Mouse (Mus musculus) ES-E14 (cell line): ENCODE results near the gene Dlgap1. TPM values are rescaled to one million over a fixed set of nuclear protein-coding genes. Genes with fewer than 3 reads are reported as not detected.

ENCODE experiments used
- DNase-seq: peaks from one replicate; pipeline ENCODE4 v3.0.0-alpha.2; 2013; ENCODE audit warnings: low read depth, low spot score
- H3K27ac ChIP-seq: 2 replicates; pipeline ENCODE4 v1.5.1; 2012; ENCODE audit warnings: low read depth, mild to moderate bottlenecking, low read length, moderate library complexity, mixed read lengths; ENCODE audit not compliant: poor library complexity, insufficient read depth, severe bottlenecking
- H3K36me3 ChIP-seq: 2 replicates; pipeline ENCODE4 v1.6.1; 2012; ENCODE audit warnings: mild to moderate bottlenecking, low read length, moderate library complexity, mixed read lengths; ENCODE audit not compliant: control insufficient read depth, poor library complexity, insufficient read depth, severe bottlenecking
- H3K4me1 ChIP-seq, 2 experiments: fragments of 150-350 bp in 1 of 2; sonication (generic) in 1 of 2; 2 replicates each; pipeline ENCODE4 v1.6.1; 2012; ENCODE audit warnings: low read length in 2 of 2, mild to moderate bottlenecking in 1 of 2, mixed read lengths in 1 of 2; ENCODE audit not compliant: control insufficient read depth in 2 of 2, insufficient read depth in 2 of 2, poor library complexity in 1 of 2
- H3K4me3 ChIP-seq, 2 experiments: fragments of 150-350 bp in 1 of 2; sonication (generic) in 1 of 2; 2 replicates each; pipeline ENCODE4 v1.5.1; 2012; ENCODE audit warnings: low read length in 2 of 2, low read depth in 1 of 2, mild to moderate bottlenecking in 1 of 2, mixed read lengths in 1 of 2; ENCODE audit not compliant: insufficient read depth in 1 of 2, poor library complexity in 1 of 2, severe bottlenecking in 1 of 2
- H3K9ac ChIP-seq: 2 replicates; pipeline ENCODE4 v1.6.1; 2012; ENCODE audit warnings: low read depth, mild to moderate bottlenecking, low read length, mixed read lengths; ENCODE audit not compliant: poor library complexity, insufficient read depth, severe bottlenecking
- H3K9me3 ChIP-seq: fragments of 150-350 bp; sonication (generic); 2 replicates; pipeline ENCODE4 v1.6.1; 2012; ENCODE audit warnings: low read depth, mild to moderate bottlenecking, low read length; ENCODE audit not compliant: control insufficient read depth, insufficient read depth
- CHD2 ChIP-seq: IDR thresholded peaks from 2 replicates; pipeline ENCODE4 v1.6.1; 2014; ENCODE audit warnings: mild to moderate bottlenecking, low read depth, low read length, inconsistent platforms
- HCFC1 ChIP-seq: IDR thresholded peaks from 2 replicates; pipeline ENCODE4 v1.6.1; 2012; ENCODE audit warnings: low read length, inconsistent platforms, borderline replicate concordance; ENCODE audit not compliant: insufficient read depth
- MAFK ChIP-seq: IDR thresholded peaks from 2 replicates; pipeline ENCODE4 v1.6.1; 2014; ENCODE audit warnings: mild to moderate bottlenecking, low read depth, low read length, inconsistent platforms; ENCODE audit not compliant: insufficient read depth
- ZC3H11A ChIP-seq: IDR thresholded peaks from 2 replicates; pipeline ENCODE4 v1.6.1; 2012; ENCODE audit warnings: low read depth, mild to moderate bottlenecking, inconsistent platforms, low read length, borderline replicate concordance
- ZNF384 ChIP-seq: IDR thresholded peaks from 2 replicates; pipeline ENCODE4 v1.6.1; 2012; ENCODE audit warnings: low read depth, low read length, inconsistent platforms
- in situ Hi-C, 2 experiments: fragments of 600-800 bp; cut with MboI; formaldehyde crosslinking; loops; one replicate each; pipeline ENCODE4 v1.15.1; 2025; ENCODE audit warnings: low sequenced_read_pairs in 2 of 2, inconsistent platforms in 1 of 2; ENCODE audit not compliant: unreplicated experiment in 2 of 2
- total RNA-seq: library from RNA; depleted of rRNA; stranded (reverse); fragments of 300-350 nt; gene quantifications from 2 replicates; pipeline ENCODE4 v1.2.3, GENCODE M21; 2012

Dlgap1 gene
- total RNA-seq, 1 experiment = 0.94 TPM

- Histone ChIP-seq H3K36me3 (no peaks in the 10 kb centered on the region), H3K9ac (no peak overlapping the region), H3K4me1 (peaks cover 0 to 3% of the 10 kb centered on the region in 2 experiments; a peak in 1 of 4 replicates), H3K4me3 (no peak overlapping the region), H3K9me3 (no peaks in the 10 kb centered on the region), H3K27ac (no peak overlapping the region)
- in situ Hi-C loops = no loop called here
- DNase-seq = no peak
- TF ChIP-seq ZC3H11A = no peak
- no peak for TF ChIP-seq MAFK
- TF ChIP-seq HCFC1 = no peak
- TF ChIP-seq CHD2 = no peak
- TF ChIP-seq ZNF384 = no peak
Observed at GRCm38 (mm10) chr17:70661382-70661781, 692.5 kb downstream of the Dlgap1 start.

- H3K27ac ChIP-seq = no peak overlapping the region
Observed at GRCm38 (mm10) chr17:70663992-70664391, 695.1 kb downstream of the Dlgap1 start.

GRCm38 (mm10) chr17:70664484-70665040, 695.7 kb downstream of the Dlgap1 start:
- Histone ChIP-seq H3K4me1 (peaks cover 0 to 3% of the 10 kb centered on the region in 2 experiments; a peak in 1 of 4 replicates), H3K27ac (no peak overlapping the region), H3K36me3 (no peaks in the 10 kb centered on the region), H3K9ac (no peak overlapping the region), H3K4me3 (no peak overlapping the region), H3K9me3 (no peaks in the 10 kb centered on the region)
- TF ChIP-seq ZC3H11A = no peak
- no peak for TF ChIP-seq HCFC1
- no peak for TF ChIP-seq MAFK
- no peak for TF ChIP-seq CHD2
- TF ChIP-seq ZNF384 = no peak
- in situ Hi-C loops = no loop called here
- no peak for DNase-seq

More at GRCm38 (mm10) chr17:70663992-70664391, 695.1 kb downstream of the Dlgap1 start:
- in situ Hi-C loops = no loop called here
- TF ChIP-seq CHD2 = no peak
- TF ChIP-seq HCFC1 = no peak
- TF ChIP-seq ZNF384 = no peak
- TF ChIP-seq ZC3H11A = no peak
- no peak for TF ChIP-seq MAFK
- Histone ChIP-seq H3K9me3 (no peaks in the 10 kb centered on the region), H3K4me3 (no peak overlapping the region), H3K4me1 (peaks cover 0 to 3% of the 10 kb centered on the region in 2 experiments; a peak in 1 of 4 replicates), H3K36me3 (no peaks in the 10 kb centered on the region), H3K9ac (no peak overlapping the region)
- DNase-seq = no peak

- H3K4me3 ChIP-seq = no peak overlapping the region
- no peak for TF ChIP-seq CHD2
- TF ChIP-seq ZC3H11A = no peak
- TF ChIP-seq ZNF384 = no peak
- TF ChIP-seq MAFK = no peak
- TF ChIP-seq HCFC1 = no peak
- in situ Hi-C loops = no loop called here
- H3K4me1 ChIP-seq = no peaks in the 10 kb centered on the region
- no peaks in the 10 kb centered on the region for H3K36me3 ChIP-seq
- no peak overlapping the region for H3K9ac ChIP-seq
- DNase-seq = no peak
- H3K27ac ChIP-seq = no peak overlapping the region
- no peaks in the 10 kb centered on the region for H3K9me3 ChIP-seq
Observed at GRCm38 (mm10) chr17:70673985-70674384, 705.1 kb downstream of the Dlgap1 start.

- H3K9ac ChIP-seq = no peak overlapping the region
- H3K27ac ChIP-seq = no peak overlapping the region
- TF ChIP-seq ZC3H11A (no peak), MAFK (no peak), CHD2 (no peak), HCFC1 (no peak), ZNF384 (no peak)
- peak; percentile 57 for DNase-seq
- in situ Hi-C loops = no loop called here
- H3K4me1 ChIP-seq = no peaks in the 10 kb centered on the region
- H3K4me3 ChIP-seq = no peak overlapping the region
- H3K36me3 ChIP-seq = no peaks in the 10 kb centered on the region
- H3K9me3 ChIP-seq = no peaks in the 10 kb centered on the region
Observed at GRCm38 (mm10) chr17:70676522-70676921, 707.6 kb downstream of the Dlgap1 start.
